Mouse (Mus musculus): ENCODE measurements at regions not wholly inside any gene's neighbourhood (a gene's known extent, or its start where the extent isn't known, plus 50 kb on each side); places are given as distances from the start of the nearest gene placed in this dataset.
"Not testable (repeated sequence)": the region's sequence is repeated elsewhere in the genome, so short reads cannot be mapped to it uniquely, and the experiment has no call there.

DNA sequence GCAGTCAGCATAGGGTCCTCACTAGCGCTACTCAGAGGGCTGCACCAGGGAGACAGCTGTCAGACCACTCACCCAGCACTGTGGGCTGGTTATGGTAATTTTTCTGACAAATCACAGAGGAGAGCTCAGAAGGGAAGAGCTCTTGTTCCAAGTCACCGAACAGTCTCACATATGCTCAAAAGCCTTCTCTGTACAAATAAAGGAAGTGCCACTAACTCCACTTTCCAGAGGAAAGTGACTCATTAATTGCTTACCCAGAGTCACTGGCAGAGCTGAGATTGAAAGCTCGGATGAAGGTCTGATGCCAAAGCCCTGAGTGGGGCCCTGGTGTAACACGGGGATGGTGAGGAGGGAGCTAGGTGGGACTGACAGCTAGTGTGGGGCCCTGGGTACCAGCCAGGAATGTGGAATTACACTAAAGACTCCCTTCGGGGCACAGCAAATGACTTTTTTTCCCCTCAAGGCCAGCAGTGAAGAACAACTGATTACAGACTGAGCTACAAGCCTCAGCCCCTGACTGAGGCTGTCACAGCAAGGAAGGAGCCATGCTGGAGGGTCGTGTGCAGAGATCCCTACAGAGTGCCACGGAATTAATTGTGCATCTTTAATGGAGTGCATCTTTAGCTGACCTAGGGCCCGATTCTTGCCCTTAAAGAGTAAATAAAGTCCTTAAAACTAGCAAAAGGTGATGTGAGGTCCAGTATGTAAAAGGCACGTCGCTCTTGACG lies 155.6 kb upstream of the Ubl3 start:
- DNase-seq (ENCODE audit: extremely low spot score, low read depth, low spot score): no peak

DNA sequence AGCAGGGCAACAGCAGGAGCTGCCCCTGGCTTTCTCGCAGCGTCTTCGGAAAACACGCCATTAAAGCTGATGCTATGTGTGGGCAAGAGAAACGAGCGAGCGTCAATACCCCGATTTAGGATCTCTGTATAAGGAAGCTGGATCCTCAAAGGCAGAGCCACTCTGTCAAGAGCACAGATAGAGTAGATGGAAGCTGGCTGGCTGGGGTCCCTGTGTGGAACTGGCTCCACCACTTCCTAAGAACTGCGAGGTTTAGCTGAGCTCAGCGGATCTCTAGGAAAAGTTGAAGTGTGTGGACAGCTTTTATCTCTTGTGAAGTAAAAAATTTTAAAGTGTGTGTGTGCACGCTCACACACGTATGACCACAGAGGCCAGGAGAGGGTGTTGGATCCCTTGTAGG lies 154.7 kb upstream of the Ubl3 start:
- DNase-seq (ENCODE audit: extremely low spot score, low read depth, low spot score): no peak

DNA sequence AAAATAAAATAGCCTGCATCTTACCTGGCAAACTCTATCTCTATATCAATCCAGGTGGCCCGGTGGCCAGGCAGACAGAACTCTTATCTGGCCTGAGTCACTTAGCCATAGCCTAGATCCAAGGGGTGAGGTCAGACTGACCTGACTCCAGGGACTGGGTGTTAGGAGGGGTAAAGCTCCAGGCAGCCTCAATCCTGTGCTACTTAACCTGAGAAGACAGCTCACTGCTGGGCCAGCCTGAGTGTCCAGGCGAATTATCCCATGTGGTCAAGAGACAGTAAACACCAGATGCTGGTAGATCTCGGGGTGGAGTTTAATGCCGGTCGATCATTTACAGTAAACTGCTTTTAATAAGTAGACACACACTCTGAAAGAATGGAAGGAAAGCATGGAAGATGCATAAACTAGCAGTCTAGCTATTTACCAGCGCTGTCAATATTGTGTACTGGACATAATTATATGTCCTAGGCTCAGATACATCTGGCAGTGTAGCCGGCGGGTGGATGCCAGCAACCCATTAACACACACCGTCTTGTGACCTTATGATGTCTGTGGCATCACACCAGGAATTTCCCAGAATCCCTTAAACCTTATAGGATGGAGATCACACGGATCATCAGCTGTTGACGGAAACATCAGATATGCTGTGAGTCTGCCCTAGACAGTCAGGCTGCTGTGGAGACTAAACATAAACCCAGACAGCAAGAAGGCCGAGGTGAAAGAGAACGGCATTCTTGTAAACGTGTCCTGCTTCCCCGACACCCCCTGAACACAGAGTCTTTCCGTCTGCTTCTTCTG lies 153.9 kb upstream of the Ubl3 start:
- no peak for DNase-seq (ENCODE audit: extremely low spot score, low read depth, low spot score)

DNA sequence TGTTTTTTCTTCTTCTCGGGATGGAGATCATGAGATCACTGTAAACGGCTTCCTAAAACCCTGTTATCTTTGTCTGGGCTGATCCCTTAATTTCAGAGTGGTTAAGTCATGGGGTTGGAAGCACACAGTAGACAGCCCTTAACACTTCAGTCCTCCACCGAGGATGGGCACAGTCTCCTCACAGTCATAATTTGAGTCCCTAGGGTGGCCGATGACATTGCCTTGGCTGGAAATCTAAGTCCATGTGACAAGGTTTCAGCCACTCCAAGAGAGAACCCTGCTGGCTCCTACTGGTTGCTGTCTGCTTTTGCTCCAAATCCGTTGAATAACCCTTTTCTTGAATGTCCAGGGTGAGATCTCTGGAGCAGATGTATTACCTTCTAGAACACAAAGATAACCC lies 152.2 kb upstream of the Ubl3 start:
- no peak for DNase-seq (ENCODE audit: extremely low spot score, low read depth, low spot score)

DNA sequence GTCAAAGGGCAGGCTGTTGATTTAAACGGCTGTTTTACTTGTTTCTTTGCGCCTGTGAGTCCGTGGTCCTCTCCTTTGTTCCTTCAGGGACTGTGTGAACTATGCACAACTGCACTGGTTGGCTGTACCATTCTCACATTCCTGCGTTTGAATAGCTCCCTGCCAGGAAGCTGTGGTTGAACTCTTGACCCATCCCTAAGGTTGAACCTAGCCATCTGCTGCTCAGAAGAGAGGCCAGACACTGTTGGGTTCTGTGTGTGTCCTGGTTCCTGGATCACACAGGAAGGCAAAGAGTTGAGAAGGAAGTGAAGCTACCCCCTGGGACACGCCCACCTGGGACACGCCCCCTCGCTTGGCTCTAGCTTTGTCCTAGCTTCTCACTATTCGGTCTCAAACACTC lies 149.3 kb upstream of the Ubl3 start:
- no peak for DNase-seq (ENCODE audit: extremely low spot score, low read depth, low spot score)

DNA sequence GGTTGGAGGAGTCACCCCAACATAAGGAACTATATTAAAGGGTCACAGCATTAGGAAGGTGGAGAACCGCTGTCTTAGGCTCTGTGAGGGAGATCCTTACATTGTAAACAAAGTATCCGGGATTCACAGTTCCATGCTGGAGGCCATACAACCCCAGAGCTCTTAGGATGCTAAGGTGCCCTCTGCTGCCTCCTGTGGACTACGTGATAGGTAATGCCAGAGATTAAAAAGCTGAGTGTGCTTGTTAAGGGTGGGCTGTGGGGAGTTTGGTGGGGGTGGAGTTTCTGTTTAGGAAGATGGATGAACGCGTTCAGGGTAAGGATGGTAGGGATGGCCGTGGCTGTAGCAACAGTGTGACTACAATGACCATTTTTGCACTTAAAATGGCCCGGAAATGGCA lies 148.4 kb upstream of the Ubl3 start:
- no peak for DNase-seq (ENCODE audit: extremely low spot score, low read depth, low spot score)

DNA sequence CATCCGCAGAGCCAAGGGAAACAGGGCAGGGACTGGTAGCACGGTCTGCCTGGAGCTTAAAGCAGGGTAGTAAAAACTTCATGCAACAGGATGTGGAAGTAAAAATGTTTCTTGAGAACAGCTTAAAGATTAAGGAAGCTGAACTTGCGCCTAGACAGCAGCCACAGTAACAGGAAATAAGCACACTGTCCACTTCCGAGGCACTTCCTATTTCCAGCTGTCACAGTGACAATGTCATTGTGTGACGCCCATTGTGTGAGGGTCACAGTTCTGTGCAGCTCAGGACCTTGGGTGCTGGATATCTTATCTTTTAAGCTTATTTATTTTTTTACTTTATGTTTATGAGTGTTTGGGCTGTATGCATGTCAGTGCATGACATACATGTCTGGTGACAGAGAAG lies 147.7 kb upstream of the Ubl3 start:
- DNase-seq (ENCODE audit: extremely low spot score, low read depth, low spot score): no peak

DNA sequence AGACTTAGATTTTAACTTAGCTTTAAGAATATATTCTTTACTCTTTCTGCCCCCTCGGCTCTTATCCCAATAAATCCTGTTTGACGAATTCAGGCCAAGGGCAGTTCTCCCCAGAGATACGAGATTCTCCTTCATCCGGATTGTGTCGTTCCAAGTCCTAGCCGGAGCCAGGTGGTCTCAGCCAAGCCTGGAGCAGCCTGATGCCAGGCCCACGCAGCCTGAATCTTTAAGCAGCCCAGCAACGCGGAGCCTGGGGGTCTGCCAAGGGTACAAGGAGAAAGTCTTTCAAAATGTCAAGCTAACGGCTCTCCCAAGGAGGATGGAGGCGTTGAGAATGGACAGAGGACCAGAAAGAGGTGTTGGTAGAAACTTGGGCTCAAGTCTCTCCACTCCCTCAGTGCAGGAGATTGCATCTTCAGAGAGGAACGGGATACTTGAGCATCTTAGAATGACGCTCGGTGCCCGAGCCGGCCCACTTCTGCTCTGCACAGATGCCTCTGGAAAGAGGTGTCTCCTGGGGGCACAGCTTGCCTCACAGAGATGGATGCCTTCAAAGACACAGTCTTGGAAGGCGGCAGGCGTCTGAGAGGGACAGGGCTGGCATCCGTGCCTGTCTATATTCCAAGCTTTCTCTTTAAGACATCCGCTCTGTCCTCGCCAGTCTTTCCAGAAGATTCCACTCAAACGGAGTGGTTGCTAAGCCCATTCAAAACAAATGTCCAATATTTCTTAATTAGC lies 145.2 kb upstream of the Ubl3 start:
- no peak for DNase-seq (ENCODE audit: extremely low spot score, low read depth, low spot score)

DNA sequence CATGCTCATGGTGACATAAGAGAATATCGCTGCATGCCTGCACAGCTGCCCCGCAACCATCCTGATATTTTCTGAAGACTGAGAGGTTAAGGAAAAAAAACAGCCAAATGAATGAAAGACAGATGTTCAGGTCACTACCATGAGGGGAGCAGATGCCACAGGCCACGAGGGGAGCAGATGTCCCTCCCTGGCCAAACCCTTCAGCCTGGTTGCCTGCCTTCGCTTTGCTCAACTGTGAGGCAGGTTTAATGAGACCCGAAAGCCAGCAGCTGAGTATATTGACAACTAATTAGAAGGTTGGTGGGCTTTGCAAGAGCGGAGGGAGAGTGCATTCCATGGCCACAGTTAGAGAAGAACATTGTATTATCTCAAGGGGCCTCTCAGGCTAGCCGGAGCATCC lies 141.8 kb upstream of the Ubl3 start:
- DNase-seq (ENCODE audit: extremely low spot score, low read depth, low spot score): peak; percentile 44

DNA sequence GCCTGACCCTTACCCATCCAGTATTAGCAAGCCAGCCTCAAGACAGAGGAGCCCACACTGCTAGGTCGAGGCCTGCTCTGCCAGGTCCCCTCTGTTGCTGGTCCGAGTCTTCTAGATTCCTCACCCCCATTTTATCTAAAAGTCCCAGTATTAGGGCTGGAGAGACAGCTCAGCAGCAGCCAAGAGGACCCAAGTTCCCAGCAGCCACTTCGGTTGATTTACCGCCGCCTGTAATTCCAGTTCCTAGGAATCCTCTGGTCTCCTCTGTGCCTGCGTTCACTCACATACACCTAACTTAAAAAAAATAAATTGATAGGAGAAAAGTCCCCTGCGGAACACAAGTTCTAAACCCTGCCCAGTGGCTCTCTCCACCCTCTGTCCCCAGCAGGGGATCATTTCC lies 138.9 kb upstream of the Ubl3 start:
- no peak for DNase-seq (ENCODE audit: extremely low spot score, low read depth, low spot score)

DNA sequence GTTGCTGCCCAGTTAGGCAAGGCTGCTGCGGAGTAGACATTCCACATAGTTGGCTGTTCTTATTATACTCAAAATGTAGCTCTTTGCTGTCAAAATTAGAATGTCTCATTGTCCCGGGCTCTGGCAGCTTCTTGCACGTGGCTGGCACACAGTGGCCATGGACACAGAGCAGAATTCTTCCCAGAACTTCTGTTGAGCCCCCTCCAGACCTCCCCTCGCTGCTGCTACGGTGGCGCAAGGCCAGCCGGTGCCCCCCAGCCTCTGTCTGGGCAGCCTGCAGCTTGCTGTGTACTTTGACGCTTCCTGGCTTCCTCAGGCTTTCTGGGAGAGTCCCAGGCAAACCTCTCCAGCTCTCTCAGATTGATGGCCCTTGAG lies 138.2 kb upstream of the Ubl3 start:
- DNase-seq (ENCODE audit: extremely low spot score, low read depth, low spot score): no peak

DNA sequence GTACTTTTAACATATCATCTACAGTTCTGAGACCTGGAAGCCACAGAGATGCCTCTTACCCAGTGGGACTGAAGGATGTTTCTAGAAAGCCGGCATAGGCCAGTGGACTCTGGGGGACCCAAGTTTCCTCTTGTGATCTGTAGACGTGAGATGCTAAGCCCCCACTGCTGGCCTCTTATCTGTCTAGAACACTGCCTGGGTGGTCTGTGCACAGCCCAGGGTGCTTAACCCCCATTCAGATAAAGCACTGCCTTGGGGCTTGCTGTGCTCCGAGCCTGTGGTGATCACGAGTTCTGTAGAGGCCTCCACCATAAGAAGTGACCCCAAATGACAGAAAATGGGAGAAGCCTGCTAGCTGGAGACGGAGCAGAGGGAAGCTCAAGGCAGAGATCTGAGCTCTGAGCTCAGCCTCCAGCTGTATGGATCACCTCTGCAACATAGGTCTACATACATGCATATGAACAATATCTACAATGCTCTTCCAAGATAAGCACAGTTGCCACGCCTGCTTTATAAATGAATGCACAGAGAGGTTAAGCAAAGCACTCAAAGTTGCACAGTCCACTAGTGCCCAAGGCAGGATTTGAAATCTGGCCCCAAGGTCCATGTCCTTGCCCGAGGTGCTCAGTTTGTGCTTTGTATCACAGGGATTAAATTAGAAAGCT lies 137.7 kb upstream of the Ubl3 start:
- no peak for DNase-seq (ENCODE audit: extremely low spot score, low read depth, low spot score)

DNA sequence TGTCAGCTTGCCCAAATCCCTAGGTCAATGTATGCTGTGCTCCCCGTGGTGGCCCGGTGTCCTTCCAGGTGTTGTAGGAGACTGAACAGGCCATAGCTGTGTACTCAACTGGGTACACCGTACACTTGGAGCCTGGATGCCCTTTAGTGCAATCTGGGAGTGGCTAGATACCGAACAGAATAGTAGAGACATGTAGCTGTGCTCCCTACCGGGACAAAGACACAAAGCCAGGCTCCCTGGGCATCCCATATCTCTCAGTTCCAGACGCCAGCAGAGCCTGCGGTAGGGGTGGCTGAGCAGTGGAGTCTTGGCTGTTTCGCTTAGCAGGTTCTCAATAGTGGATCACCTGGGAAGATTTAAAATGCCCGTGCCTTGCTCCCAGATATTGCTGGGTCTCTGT lies 136.7 kb upstream of the Ubl3 start:
- DNase-seq (ENCODE audit: extremely low spot score, low read depth, low spot score): no peak

DNA sequence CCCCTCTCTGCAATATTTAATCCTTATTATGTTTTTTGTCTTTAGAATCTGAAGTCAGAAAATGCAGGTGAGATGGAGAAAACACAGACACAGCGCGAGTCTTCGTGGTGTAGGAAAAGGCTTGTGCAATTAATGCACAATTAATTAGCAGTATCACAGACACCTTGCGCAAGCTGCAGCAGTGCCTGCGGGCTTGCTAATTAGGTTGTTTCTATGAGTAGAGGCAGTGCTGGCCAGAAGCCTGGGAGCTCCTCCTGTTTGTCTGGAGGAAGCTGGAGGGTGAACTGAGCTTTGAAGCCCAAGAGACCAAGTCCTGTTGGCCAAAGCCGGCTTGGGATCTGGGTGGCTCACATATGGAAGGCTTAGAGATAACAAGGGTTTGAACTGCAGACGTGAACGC lies 135.9 kb upstream of the Ubl3 start:
- no peak for DNase-seq (ENCODE audit: extremely low spot score, low read depth, low spot score)

DNA sequence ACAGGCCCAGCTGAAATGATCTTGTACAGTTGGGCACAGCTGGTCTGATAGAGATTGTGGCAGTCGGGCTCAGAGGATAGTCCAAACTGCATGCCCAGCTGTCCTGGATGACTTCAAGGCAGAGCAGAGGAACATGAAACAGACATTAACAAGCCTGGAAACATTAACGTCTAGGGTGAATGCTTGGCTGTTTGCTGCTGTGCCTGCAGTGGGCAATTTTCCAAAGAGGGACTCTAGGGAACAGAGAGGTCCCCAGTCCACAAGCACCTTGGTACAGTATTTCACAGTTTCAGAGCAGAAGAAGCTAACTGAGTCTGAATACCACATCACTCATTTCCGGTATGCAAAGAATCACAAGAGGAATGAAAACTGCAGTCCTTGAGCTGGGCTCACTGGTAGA lies 135.2 kb upstream of the Ubl3 start:
- no peak for DNase-seq (ENCODE audit: extremely low spot score, low read depth, low spot score)

DNA sequence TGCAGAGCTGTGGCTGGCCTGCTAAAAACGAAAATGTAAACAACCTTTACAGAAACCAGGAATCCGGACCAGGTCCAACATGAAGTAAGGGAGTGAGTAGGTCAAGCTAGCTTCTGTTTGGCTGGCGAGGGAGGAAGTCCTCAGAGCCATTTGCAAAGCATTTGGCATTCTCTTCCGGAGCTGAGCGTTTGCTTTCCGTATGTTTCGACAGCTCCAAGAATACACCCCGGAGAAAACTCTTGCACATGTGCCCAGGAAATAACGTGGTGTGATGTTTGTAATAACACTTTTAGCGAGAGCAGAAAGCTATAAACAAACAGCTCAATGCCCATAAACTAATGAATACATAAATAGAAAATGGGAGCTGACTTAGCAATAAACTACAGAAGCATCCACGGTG lies 131.6 kb upstream of the Ubl3 start:
- DNase-seq (ENCODE audit: extremely low spot score, low read depth, low spot score): no peak

DNA sequence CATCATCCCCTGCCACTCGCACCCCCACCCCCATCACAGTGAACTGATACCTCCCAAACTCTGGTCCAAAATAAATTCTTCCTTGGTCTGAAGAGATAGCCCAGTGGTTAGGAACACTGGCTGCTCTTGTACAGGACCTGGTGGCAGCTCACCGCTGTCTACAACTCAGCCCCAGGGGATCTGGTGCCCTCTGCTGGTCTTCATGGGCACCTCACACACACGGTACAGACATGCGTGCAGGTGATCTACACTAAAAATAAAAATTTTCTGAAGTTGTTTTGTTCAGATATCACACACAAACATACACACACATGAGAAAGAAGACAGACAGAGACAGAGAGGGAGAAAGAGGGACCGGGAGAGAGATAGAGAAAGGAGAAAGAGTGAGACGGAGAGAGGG lies 130.0 kb upstream of the Ubl3 start:
- DNase-seq (ENCODE audit: extremely low spot score, low read depth, low spot score): no peak

DNA sequence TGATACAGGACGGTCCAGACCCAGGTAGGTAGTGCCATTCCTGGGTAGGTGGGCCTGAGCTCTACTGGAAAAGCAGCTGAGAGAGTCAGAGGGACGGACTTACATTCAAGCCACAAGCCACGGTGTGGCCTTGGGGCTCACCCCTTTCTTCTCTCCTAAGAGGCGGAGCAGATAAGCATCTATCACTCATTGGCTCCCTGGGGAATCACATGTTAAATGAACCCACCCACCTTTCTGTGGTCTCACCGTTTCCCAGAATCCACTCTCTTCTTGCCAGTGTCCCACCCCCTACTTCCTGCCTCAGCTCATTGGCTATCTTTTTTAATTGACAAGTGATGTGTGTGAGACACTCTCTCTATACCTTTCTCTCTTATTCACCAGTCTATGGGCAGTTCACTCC lies 127.8 kb upstream of the Ubl3 start:
- no peak for DNase-seq (ENCODE audit: extremely low spot score, low read depth, low spot score)

DNA sequence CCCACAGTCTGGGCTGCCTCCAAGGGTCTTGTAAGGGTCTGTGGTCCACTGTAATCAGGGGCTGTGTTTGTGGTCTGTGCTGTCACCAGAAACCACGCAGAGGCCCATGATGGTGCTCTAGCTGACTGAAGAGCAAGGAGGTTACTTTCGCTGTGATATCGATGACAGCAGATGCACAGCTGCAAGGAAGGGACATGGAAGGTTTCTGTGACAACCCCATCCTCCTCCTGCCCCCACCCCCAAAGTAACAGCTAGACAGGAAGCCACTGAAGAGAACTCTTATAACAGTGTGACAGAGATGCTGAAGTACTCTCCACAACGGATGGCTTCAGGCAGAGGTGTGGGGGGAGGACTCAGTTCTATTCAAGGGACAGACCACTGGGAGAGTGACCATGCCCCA lies 127.0 kb upstream of the Ubl3 start:
- no peak for DNase-seq (ENCODE audit: extremely low spot score, low read depth, low spot score)

DNA sequence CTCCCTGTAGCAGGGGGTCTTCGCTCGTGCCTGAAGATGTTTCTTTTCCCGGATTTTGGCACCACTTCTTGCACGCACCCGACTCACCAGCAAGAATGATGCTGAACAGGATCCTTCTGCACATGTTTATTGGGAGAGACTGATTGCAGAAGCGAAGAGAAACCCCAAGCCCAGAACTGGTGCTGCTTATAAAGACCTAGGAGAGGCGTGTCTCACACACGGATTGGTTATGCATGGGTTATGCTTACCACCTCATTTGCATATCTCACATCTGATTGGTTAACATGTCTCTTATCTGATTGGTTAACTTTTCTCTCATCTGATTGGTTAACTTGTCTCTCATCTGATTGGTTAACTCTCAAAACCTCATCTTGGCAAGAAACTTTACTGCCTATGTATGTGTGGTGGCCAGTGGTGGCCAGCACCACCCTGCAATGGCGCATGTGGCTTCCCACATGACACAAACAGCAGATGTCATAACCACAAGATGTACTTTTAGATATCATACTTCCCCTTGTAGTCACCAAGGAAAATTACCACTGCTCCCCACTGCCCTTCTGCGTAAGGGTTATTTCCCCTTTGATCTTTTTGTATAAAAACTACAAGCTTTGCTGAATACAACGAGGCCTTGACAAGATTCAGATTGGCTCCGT lies 125.8 kb upstream of the Ubl3 start:
- not testable (repeated sequence) for DNase-seq (ENCODE audit: extremely low spot score, low read depth, low spot score)

DNA sequence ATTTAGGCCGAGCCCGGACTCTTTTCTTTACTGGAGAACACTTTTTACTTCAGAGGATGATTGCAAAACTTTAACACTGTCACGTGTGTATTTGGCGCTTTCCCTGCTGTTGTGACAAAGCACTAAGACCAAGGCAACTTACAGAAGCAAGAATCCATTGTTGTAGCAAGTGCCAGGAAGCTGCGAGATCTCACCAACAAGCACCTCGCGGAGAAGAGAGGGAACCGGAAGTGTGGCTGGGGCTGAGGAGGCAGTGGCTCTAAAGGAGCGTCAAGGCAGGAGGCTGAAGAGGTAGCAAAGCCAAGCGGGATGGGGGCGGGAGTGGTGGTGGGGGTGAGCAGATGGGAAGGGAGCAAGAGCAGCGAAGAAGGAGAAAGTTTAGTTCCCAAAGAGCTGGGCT lies 121.7 kb upstream of the Ubl3 start:
- no peak for DNase-seq (ENCODE audit: extremely low spot score, low read depth, low spot score)
